Mouse (Mus musculus) cerebellum, adult 9-11 months (tissue): ENCODE results near the gene Cfap43.
"Not testable (repeated sequence)": the region's sequence is repeated elsewhere in the genome, so short reads cannot be mapped to it uniquely, and the experiment has no call there.

ENCODE experiments used
- DNase-seq: peaks from one replicate; pipeline ENCODE4 v3.0.0; 2022

Cfap43 gene

DNA sequence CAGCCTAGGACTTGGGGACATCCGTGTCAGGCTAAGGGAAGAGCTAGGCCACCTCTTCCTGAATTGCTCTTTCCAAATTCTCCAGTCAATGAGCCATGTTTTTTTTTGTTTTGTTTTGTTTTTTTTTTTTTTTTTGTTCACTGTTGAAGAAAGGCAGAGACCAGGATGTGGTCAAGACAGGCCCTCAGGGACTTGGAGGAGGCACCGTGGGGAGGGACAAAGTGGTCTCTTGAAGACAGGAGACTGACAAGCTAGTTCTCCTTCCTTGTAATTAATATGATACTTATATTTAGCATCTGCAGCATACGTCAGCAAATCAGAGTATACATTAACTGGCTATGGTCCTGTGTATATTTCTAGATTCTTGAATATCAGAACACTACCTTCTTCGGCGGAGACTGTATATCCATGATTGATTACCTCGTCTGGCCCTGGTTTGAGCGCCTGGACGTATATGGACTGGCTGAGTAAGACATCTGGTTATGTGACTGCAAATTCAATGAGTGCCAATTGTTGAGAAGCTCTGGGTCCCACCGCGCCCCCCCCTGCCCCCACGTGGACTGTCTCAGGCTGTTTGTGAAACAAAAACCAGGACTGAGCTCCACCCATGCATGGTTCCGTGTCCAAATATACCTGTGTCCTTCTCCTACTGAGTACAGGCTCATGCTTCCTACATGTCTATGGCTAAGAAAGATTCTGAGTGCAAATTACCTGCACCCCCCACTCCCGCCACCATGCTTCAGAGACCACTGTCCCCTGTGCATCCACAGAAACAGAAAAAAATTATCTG lies 34.6 kb downstream of the Cfap43 start:
- no peak for DNase-seq

DNA sequence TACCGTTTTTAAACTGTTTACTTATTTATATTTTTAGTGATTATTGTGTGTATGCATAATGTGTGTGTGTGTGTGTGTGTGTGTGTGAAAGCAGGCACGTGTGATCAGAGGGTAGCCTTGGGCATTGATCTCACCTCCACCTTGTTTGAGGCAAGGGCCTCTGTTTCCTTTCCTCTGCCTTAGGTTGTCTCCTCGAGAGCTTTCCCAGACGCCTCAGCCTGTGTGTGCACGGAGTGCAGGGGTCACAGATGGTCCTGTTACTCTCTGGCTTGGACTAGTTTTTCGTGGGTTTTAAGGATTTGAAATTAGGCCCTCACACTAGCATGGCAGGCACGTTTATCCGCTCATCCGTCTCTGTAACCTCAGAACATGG lies 36.2 kb downstream of the Cfap43 start:
- no peak for DNase-seq

DNA sequence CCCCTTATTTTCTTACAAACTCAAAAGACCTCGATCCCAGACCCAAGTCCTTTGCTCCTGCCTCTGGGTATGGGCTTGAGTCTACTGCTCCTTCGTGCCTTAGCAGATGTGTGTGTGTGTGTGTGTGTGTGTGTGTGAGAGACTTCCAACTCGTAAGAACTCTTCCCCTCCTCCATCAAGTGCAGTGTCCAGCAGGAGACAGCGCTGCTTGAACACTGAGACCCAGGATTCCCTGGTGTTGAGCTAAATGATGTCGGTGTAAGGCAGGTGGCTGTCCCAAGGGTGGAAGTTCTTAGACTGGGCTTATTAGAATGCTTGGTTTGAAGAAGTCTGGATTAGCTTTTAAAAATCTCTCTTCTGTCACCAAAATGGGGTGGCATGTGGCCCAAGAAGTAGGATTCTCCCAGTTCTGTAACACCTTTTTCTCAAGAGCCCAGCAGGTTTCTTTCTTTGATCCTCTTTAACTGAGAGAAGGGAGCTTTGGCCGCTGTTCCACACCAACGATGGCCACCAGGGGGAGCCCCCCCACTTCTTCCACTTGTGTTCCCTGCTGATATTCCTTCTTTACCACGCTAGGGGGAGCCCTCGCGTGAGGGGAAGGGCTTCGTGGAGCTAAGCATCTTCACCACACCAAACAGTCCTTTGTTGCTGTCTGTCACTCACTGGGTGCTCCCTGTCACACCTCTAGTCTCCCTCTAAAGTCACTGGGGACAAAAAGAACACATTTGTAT lies 36.8 kb downstream of the Cfap43 start:
- peak; percentile 58 for DNase-seq

DNA sequence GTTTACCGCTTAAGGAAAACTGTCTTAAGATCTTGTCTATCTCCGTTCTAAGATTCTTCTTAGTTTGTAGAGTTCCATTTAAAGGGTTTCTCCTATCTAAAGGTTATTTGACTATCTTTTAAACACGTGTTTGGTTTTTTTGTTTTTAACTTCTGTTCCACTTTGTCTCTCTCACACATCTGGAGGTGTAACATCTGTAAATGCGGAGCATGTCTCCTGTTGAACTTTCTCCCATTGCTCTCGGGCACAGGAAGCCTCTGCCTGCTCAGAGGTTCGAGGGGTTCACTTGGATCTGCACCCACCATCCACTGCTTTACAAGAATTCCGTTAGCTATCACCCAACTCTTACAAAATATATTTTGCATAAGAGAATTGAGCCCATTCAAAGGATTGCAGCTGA lies 37.5 kb downstream of the Cfap43 start:
- no peak for DNase-seq

GRCm38 (mm10) chr19:47876252-47876651 lies 42.8 kb downstream of the Cfap43 start:
- no peak for DNase-seq

GRCm38 (mm10) chr19:47871515-47871914 lies 47.6 kb downstream of the Cfap43 start:
- DNase-seq: no peak

DNA sequence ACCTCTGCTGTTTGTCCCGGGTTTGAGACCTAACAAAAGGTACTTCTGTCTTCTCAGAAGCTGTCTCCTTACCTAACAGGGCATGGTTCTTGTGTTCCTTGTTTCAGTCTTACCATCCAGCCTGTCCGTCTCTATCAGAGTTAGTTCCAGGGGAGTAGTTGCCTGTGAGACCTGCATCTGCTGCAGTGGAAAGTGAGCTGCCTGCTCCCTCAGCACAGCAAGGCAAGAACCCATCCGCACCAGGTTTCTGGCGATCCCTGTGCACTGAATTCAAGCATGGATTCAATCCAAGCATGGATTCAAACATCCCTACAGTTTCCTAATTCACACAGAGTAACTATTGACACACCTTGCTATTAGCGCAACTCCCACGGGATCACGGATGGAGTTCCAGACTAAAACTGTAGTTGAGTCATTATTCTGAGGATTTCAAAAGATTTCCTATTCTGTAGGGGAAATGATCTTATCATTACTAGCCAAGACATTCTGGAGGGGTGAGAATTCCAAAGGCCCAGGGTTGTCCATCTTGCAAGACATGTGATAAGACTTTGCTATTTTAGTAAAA lies 48.9 kb downstream of the Cfap43 start:
- no peak for DNase-seq

- DNase-seq: no peak
These were observed 49.6 kb downstream of the Cfap43 start for GRCm38 (mm10) chr19:47869516-47869915.

GRCm38 (mm10) chr19:47868951-47869350 lies 50.1 kb downstream of the Cfap43 start:
- DNase-seq: no peak

- no peak for DNase-seq
These were observed 51.4 kb downstream of the Cfap43 start for GRCm38 (mm10) chr19:47867628-47868175.

GRCm38 (mm10) chr19:47865353-47865947 lies 53.6 kb downstream of the Cfap43 start, which contains the start of gene Gsto2:
Gsto2 (plus strand) TSS chr19:47865534.
- DNase-seq: peak; percentile 97

DNA sequence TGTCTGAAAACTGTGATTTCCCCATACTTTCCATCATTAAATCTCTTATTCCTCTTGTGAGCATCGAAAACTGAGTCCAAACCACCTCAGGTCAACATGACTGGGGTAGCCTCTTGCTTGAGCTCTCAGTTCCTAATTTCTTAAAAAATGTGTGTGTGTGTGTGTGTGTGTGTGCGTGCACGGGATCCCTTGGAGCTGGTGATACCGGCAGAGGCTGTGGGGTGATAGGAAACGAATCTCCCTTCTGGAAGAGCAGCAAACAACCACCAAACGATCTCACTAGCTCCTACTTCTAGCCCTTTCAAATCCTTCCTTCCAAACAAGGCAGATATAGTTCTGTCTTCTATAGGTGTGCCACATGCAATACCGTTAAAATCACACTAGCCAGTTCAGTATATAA lies 54.4 kb downstream of the Cfap43 start:
- no peak for DNase-seq

GRCm38 (mm10) chr19:47864051-47864450 lies 55.0 kb downstream of the Cfap43 start:
- peak; percentile 41 for DNase-seq

DNA sequence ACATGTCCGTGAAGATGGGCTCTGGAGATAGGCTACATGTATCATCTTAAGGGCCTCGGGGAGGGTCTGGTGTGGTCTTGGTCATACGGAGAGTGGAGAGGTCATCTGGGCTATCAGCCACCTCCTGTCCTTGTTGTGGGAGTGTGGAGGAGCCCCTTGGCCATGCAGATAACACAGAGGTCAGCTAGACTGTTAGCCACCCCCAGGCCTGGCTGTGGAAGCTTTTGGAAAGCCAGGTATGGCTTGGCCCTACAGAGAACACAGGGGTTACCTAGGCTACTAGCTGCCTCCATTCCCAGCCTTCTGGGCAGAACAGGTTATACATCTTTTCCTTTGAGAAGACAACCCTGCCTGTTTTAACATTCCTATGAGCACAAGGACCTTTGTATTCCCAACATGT lies 56.5 kb downstream of the Cfap43 start:
- DNase-seq: no peak

- DNase-seq: no peak
These were observed 59.9 kb downstream of the Cfap43 start for GRCm38 (mm10) chr19:47859180-47859579.

GRCm38 (mm10) chr19:47857957-47858942 lies 60.8 kb downstream of the Cfap43 start:
- DNase-seq: no peak

- peak; percentile 90 for DNase-seq
These were observed 64.0 kb downstream of the Cfap43 start, which contains the start of gene Gsto1 for GRCm38 (mm10) chr19:47854796-47855783. Gsto1 (plus strand) TSS chr19:47854970.

DNA sequence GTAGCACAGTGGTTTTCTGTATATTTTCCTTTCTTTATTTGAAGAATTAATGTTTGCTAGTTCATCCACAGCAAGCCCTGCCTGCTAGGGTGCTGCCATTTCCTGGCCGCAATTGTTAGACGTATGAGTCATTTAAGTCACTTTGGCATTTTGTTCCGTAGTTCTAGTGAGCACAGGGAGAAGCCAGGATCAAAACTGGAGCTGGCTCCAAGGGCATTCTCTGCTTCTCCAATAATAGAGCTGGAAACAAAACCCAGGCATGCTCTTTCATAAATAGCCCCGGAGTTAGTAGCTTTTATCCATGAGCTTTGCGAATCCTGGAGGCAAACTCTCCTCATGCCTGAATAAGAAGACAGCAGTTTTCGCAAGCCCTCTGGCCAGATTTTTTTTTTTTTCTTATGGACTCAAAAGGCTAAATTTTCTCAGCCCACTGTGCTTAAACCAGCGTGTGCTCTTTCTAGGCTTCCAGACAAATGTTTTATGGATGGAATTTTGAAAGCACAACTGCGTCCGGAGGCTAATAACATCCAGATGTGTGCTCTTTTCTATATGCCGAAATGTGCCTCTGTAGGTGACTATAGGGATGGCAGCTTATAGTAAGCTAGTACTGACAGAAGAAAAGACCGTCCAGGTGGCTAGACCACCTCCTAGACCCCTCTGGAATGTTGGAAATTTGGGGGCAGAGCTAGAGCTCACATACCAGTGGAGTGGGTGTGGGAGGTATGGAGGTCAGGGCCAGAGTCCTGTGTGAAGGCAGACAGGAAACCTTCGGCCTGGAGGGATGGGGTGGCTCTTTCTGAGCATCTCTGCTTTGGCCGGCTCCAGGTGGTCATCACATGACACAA lies 64.9 kb downstream of the Cfap43 start:
- no peak for DNase-seq

GRCm38 (mm10) chr19:47853053-47853452 lies 66.0 kb downstream of the Cfap43 start:
- no peak for DNase-seq

GRCm38 (mm10) chr19:47852131-47852530 lies 67.0 kb downstream of the Cfap43 start:
- DNase-seq: not testable (repeated sequence)
